Mouse (Mus musculus): ENCODE data around the gene Pim3. TPM values are rescaled to one million over a fixed set of nuclear protein-coding genes. Genes with fewer than 3 reads are reported as not detected.

The Pim3 gene
- polyA plus RNA-seq, 1 experiment: 60.3 TPM

- WGBS: 85% methylated on average over 2 of the region's 2 CpGs
- TF ChIP-seq CTCF (IDR thresholded peaks at IDR 0.05; ENCODE audit: extremely low read depth, insufficient read length, insufficient replicate concordance, low read depth, low read length): no peak
- no peak for TF ChIP-seq POLR2A (IDR thresholded peaks at IDR 0.05; ENCODE audit: low read depth, low read length)
- no peaks in the 10 kb centered on the region; the same call in 1 of the 2 replicates for H3K36me3 ChIP-seq (ENCODE audit: control insufficient read depth, insufficient read depth, low read length)
- H3K27ac ChIP-seq (ENCODE audit: insufficient read depth, low read depth, low read length): no peak overlapping the region
- no peak overlapping the region for H3K4me3 ChIP-seq (ENCODE audit: low read depth, low read length)
- H3K27me3 ChIP-seq (ENCODE audit: control insufficient read depth, insufficient read depth, low read length): no peaks in the 10 kb centered on the region
- peaks cover 27% of the 10 kb centered on the region for H3K4me1 ChIP-seq (ENCODE audit: control insufficient read depth, insufficient read depth, insufficient read length, low read length)
Observed at GRCm38 (mm10) chr15:88858707-88859106, 3.3 kb upstream of the Pim3 start.

GRCm38 (mm10) chr15:88859206-88859970 lies 2.6 kb upstream of the Pim3 start:
- no peak overlapping the region for H3K27ac ChIP-seq (ENCODE audit: insufficient read depth, low read depth, low read length)
- H3K4me3 ChIP-seq (ENCODE audit: low read depth, low read length): no peak overlapping the region
- no peaks in the 10 kb centered on the region for H3K27me3 ChIP-seq (ENCODE audit: control insufficient read depth, insufficient read depth, low read length)
- TF ChIP-seq CTCF (IDR thresholded peaks at IDR 0.05; ENCODE audit: extremely low read depth, insufficient read length, insufficient replicate concordance, low read depth, low read length) (no peak), POLR2A (IDR thresholded peaks at IDR 0.05; ENCODE audit: low read depth, low read length) (no peak)
- WGBS: 80% methylated on average over 8 of the region's 8 CpGs
- H3K36me3 ChIP-seq (ENCODE audit: control insufficient read depth, insufficient read depth, low read length): peaks cover 4% of the 10 kb centered on the region
- peaks cover 28% of the 10 kb centered on the region for H3K4me1 ChIP-seq (ENCODE audit: control insufficient read depth, insufficient read depth, insufficient read length, low read length)

GRCm38 (mm10) chr15:88860781-88861180 lies 1.2 kb upstream of the Pim3 start:
- Histone ChIP-seq H3K36me3 (ENCODE audit: control insufficient read depth, insufficient read depth, low read length) (peaks cover 16% of the 10 kb centered on the region), H3K4me1 (ENCODE audit: control insufficient read depth, insufficient read depth, insufficient read length, low read length) (peaks cover 25% of the 10 kb centered on the region), H3K27me3 (ENCODE audit: control insufficient read depth, insufficient read depth, low read length) (no peaks in the 10 kb centered on the region), H3K27ac (ENCODE audit: insufficient read depth, low read depth, low read length) (no peak overlapping the region), H3K4me3 (ENCODE audit: low read depth, low read length) (no peak overlapping the region)
- WGBS: 88% methylated on average over 3 of the region's 3 CpGs
- TF ChIP-seq CTCF (IDR thresholded peaks at IDR 0.05; ENCODE audit: extremely low read depth, insufficient read length, insufficient replicate concordance, low read depth, low read length) (no peak), POLR2A (IDR thresholded peaks at IDR 0.05; ENCODE audit: low read depth, low read length) (no peak)

GRCm38 (mm10) chr15:88862881-88863694 lies 1.1 kb downstream of the Pim3 start:
- Histone ChIP-seq H3K4me1 (ENCODE audit: control insufficient read depth, insufficient read depth, insufficient read length, low read length) (peaks cover 42% of the 10 kb centered on the region), H3K4me3 (ENCODE audit: low read depth, low read length) (peak overlapping the region; percentile 89), H3K27ac (ENCODE audit: insufficient read depth, low read depth, low read length) (peak overlapping the region; percentile 83), H3K27me3 (ENCODE audit: control insufficient read depth, insufficient read depth, low read length) (no peaks in the 10 kb centered on the region), H3K36me3 (ENCODE audit: control insufficient read depth, insufficient read depth, low read length) (peaks cover 22% of the 10 kb centered on the region)
- TF ChIP-seq POLR2A (IDR thresholded peaks at IDR 0.05; ENCODE audit: low read depth, low read length) (no peak), CTCF (IDR thresholded peaks at IDR 0.05; ENCODE audit: extremely low read depth, insufficient read length, insufficient replicate concordance, low read depth, low read length) (no peak)
- under 1% methylated on average over 98 of the region's 98 CpGs for WGBS

GRCm38 (mm10) chr15:88863695-88864231 lies 1.8 kb downstream of the Pim3 start:
- WGBS: 1% methylated on average over 39 of the region's 39 CpGs
- Histone ChIP-seq H3K36me3 (ENCODE audit: control insufficient read depth, insufficient read depth, low read length) (peaks cover 22% of the 10 kb centered on the region), H3K27ac (ENCODE audit: insufficient read depth, low read depth, low read length) (peak overlapping the region; percentile 82), H3K27me3 (ENCODE audit: control insufficient read depth, insufficient read depth, low read length) (no peaks in the 10 kb centered on the region), H3K4me1 (ENCODE audit: control insufficient read depth, insufficient read depth, insufficient read length, low read length) (peaks cover 48% of the 10 kb centered on the region), H3K4me3 (ENCODE audit: low read depth, low read length) (peak overlapping the region; percentile 89)
- no peak for TF ChIP-seq POLR2A (IDR thresholded peaks at IDR 0.05; ENCODE audit: low read depth, low read length)

GRCm38 (mm10) chr15:88864270-88865030 lies 2.5 kb downstream of the Pim3 start:
- H3K36me3 ChIP-seq (ENCODE audit: control insufficient read depth, insufficient read depth, low read length): peaks cover 22% of the 10 kb centered on the region
- H3K27ac ChIP-seq (ENCODE audit: insufficient read depth, low read depth, low read length): peak overlapping the region; percentile 82
- TF ChIP-seq CTCF (IDR thresholded peaks at IDR 0.05; ENCODE audit: extremely low read depth, insufficient read length, insufficient replicate concordance, low read depth, low read length): no peak
- no peak for TF ChIP-seq POLR2A (IDR thresholded peaks at IDR 0.05; ENCODE audit: low read depth, low read length)
- H3K4me1 ChIP-seq (ENCODE audit: control insufficient read depth, insufficient read depth, insufficient read length, low read length): peaks cover 48% of the 10 kb centered on the region
- no peaks in the 10 kb centered on the region for H3K27me3 ChIP-seq (ENCODE audit: control insufficient read depth, insufficient read depth, low read length)
- 25% methylated on average over 22 of the region's 22 CpGs for WGBS
- peak overlapping the region; percentile 89 for H3K4me3 ChIP-seq (ENCODE audit: low read depth, low read length)
